Mouse (Mus musculus): ENCODE data around the gene Sv2b. TPM values are rescaled to one million over a fixed set of nuclear protein-coding genes. Genes with fewer than 3 reads are reported as not detected.

Sv2b gene
- polyA plus RNA-seq, 1 experiment from 2014 or later = 0.02 TPM

DNA sequence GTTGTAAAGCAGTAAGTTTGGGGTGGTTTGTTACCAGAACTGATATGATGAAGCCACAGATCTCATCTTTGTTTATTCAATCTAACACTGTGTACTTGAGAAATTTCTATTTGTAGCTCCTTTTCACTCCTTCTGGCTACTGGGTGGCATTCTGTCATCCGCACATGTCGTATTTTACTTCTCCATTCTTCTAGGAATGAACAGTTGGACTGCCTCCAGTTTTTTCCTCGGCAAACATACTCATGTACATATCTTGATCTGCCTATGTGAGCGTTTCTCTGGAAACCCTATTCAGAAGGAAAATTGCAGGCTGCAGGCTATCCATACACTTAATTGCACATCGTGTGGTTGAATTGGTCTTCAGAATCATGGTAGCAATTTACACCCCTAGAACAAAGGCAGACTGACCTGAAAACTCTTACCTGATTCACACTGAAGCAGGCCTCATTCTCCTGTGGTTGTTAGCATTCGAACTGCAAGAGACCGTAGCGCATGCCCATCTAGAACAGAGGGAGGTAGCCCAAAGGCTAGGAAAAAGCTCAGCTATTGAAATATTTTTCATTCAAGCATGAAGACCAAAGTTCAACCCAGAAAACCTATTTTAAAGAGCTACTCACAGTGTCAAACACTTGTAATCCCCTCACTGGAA lies 231.4 kb downstream of the Sv2b start:
- no peak overlapping the region for H3K4me3 ChIP-seq (ENCODE audit: low read depth, low read length)
- no peak overlapping the region for H3K9ac ChIP-seq (replicated peaks; ENCODE audit: low read depth)
- WGBS = 42% methylated on average over 8 of the region's 8 CpGs
- H3K27me3 ChIP-seq (replicated peaks; ENCODE audit: insufficient read depth, low read length) = no peaks in the 10 kb centered on the region
- no peaks in the 10 kb centered on the region for H3K9me3 ChIP-seq (ENCODE audit: low read length)
- no peak for ATAC-seq
- TF ChIP-seq EP300 (IDR thresholded peaks at IDR 0.05) (no peak), CTCF (IDR thresholded peaks at IDR 0.05) (no peak)
- no peak for DNase-seq (ENCODE audit: low spot score)
- H3K36me3 ChIP-seq (ENCODE audit: insufficient read depth, low read length) = no peaks in the 10 kb centered on the region
- no peak overlapping the region for H3K4me2 ChIP-seq (replicated peaks; ENCODE audit: low read depth, low read length)
- H3K27ac ChIP-seq (ENCODE audit: low read length) = no peak overlapping the region
- no peaks in the 10 kb centered on the region for H3K4me1 ChIP-seq (ENCODE audit: insufficient read depth, low read depth, low read length)

Other genes with a start within 250 kb of the Sv2b start
- gene Akap13, start 146.3 kb upstream of the Sv2b start, polyA plus RNA-seq (2015; fragmentation: Nextera tagmentation; extraction: Ambion mirVana) = 52.9 and 58.5 TPM in 2 replicates